Mouse (Mus musculus) hindbrain, embryonic 11.5 days (tissue): ENCODE data around the gene Klf7. TPM values are rescaled to one million over a fixed set of nuclear protein-coding genes. Genes with fewer than 3 reads are reported as not detected.
A peak's percentile ranks its signal among the peaks of the same experiment; 100 is the strongest.

ENCODE experiments used
- ATAC-seq: fragments of 200-750 bp; cut with Nextera tagmentation; 2 replicates; pipeline ENCODE4 v1.8.0; 2017; ENCODE audit warnings: mild to moderate bottlenecking, moderate TSS enrichment, moderate library complexity; ENCODE audit not compliant: low FRiP score
- DNase-seq: peaks from one replicate; pipeline ENCODE4 v3.0.0-alpha.2; 2015; ENCODE audit warnings: low spot score
- H3K27ac ChIP-seq: fragments of 300-500 bp; sonication (generic); 2 replicates; pipeline ENCODE4 v1.5.1; 2014; ENCODE audit warnings: mild to moderate bottlenecking, low read depth, low read length
- H3K27me3 ChIP-seq: fragments of 300-500 bp; sonication (generic); 2 replicates; pipeline ENCODE4 v1.6.1; 2014; ENCODE audit warnings: mild to moderate bottlenecking, low read length, moderate library complexity, mixed read lengths; ENCODE audit not compliant: control insufficient read depth, insufficient read depth
- H3K36me3 ChIP-seq: fragments of 300-500 bp; sonication (generic); 2 replicates; pipeline ENCODE4 v1.6.1; 2014; ENCODE audit warnings: mild to moderate bottlenecking, low read length, moderate library complexity, mixed read lengths; ENCODE audit not compliant: control insufficient read depth, insufficient read depth
- H3K4me1 ChIP-seq: fragments of 300-500 bp; sonication (generic); replicated peaks from 2 replicates; pipeline ENCODE4 v1.6.1; 2014; ENCODE audit warnings: low read length, mixed read lengths; ENCODE audit not compliant: control insufficient read depth, insufficient read depth
- H3K4me2 ChIP-seq: fragments of 300-500 bp; sonication (generic); replicated peaks from 2 replicates; pipeline ENCODE4 v1.6.1; 2014; ENCODE audit warnings: mild to moderate bottlenecking, low read depth, low read length
- H3K4me3 ChIP-seq: fragments of 300-500 bp; sonication (generic); 2 replicates; pipeline ENCODE4 v1.5.1; 2014; ENCODE audit warnings: low read depth, low read length
- H3K9ac ChIP-seq: fragments of 300-500 bp; sonication (generic); 2 replicates; pipeline ENCODE4 v1.6.1; 2014; ENCODE audit warnings: low read depth, low read length
- H3K9me3 ChIP-seq: fragments of 300-500 bp; sonication (generic); 2 replicates; pipeline ENCODE4 v1.6.1; 2016; ENCODE audit warnings: low read length; ENCODE audit not compliant: control insufficient read depth
- WGBS: fragments of 180-500 bp; shearing (Covaris S2); extraction: QIAGEN DNeasy Blood & Tissue Kit; methylation state at CpG from one replicate; pipeline ENCODE4 v1.1.7; 2014; 5-methylcytosine and 5-hydroxymethylcytosine counted together
- polyA plus RNA-seq: library from polyadenylated mRNA; unstranded; fragments of >200 nt; fragmentation: Nextera tagmentation; extraction: Ambion mirVana; gene quantifications from 2 replicates; pipeline ENCODE4 v1.2.1, GENCODE M21; 2014

The Klf7 gene
- polyA plus RNA-seq, 1 experiment from 2014 or later: 33.6 TPM

GRCm38 (mm10) chr1:63995137-63995492 lies 127.0 kb downstream of the Klf7 start:
- WGBS: 57% methylated on average over 5 of the region's 5 CpGs
- Histone ChIP-seq H3K27ac (peak overlapping the region; percentile 69), H3K36me3 (no peaks in the 10 kb centered on the region), H3K4me1 (0 out of 2 replicates have a peak, but pooled peaks cover 2% of the 10 kb centered on the region), H3K4me2 (no peak overlapping the region), H3K4me3 (no peak overlapping the region), H3K27me3 (no peaks in the 10 kb centered on the region), H3K9ac (no peak overlapping the region), H3K9me3 (no peaks in the 10 kb centered on the region)
- ATAC-seq (peak; percentile 17; the same call in 1 of the 2 replicates), DNase-seq (no peak)

- ATAC-seq (peak; percentile 93), DNase-seq (peak; percentile 81)
- Histone ChIP-seq H3K27ac (peak overlapping the region; percentile 69), H3K9me3 (no peaks in the 10 kb centered on the region), H3K9ac (no peak overlapping the region), H3K27me3 (no peaks in the 10 kb centered on the region), H3K4me2 (no peak overlapping the region; the same call in 1 of the 2 replicates), H3K36me3 (no peaks in the 10 kb centered on the region), H3K4me1 (0 out of 2 replicates have a peak, but pooled peaks cover 2% of the 10 kb centered on the region), H3K4me3 (no peak overlapping the region)
- 15% methylated on average over 19 of the region's 19 CpGs for WGBS
Measured at GRCm38 (mm10) chr1:63994248-63995136, 127.6 kb downstream of the Klf7 start.

GRCm38 (mm10) chr1:63992506-63992905 lies 129.6 kb downstream of the Klf7 start:
- Histone ChIP-seq H3K4me2 (no peak overlapping the region), H3K27me3 (no peaks in the 10 kb centered on the region), H3K36me3 (no peaks in the 10 kb centered on the region), H3K9me3 (no peaks in the 10 kb centered on the region), H3K9ac (no peak overlapping the region), H3K27ac (no peak overlapping the region), H3K4me3 (no peak overlapping the region), H3K4me1 (0 out of 2 replicates have a peak, but pooled peaks cover 2% of the 10 kb centered on the region)
- 81% methylated on average over 5 of the region's 5 CpGs for WGBS
- no peak for DNase-seq
- no peak for ATAC-seq

- Histone ChIP-seq H3K27me3 (no peaks in the 10 kb centered on the region), H3K27ac (no peak overlapping the region), H3K4me1 (0 out of 2 replicates have a peak, but pooled peaks cover 2% of the 10 kb centered on the region), H3K9me3 (no peaks in the 10 kb centered on the region), H3K9ac (no peak overlapping the region), H3K4me2 (no peak overlapping the region), H3K36me3 (no peaks in the 10 kb centered on the region), H3K4me3 (no peak overlapping the region)
- no peak for DNase-seq
- WGBS: 95% methylated on average over 6 of the region's 6 CpGs
- ATAC-seq: no peak
Measured at GRCm38 (mm10) chr1:63990416-63990815, 131.7 kb downstream of the Klf7 start.

- Histone ChIP-seq H3K4me3 (no peak overlapping the region), H3K9ac (no peak overlapping the region), H3K9me3 (no peaks in the 10 kb centered on the region), H3K4me2 (no peak overlapping the region), H3K27ac (no peak overlapping the region), H3K4me1 (no peaks in the 10 kb centered on the region), H3K27me3 (no peaks in the 10 kb centered on the region), H3K36me3 (no peaks in the 10 kb centered on the region)
- DNase-seq (no peak), ATAC-seq (no peak)
- WGBS: 56% methylated on average over 2 of the region's 2 CpGs
Measured at GRCm38 (mm10) chr1:63980733-63981132, 141.3 kb downstream of the Klf7 start.
